Mouse (Mus musculus) neural tube, embryonic 15.5 days (tissue): ENCODE measurements at regions not wholly inside any gene's neighbourhood (a gene's known extent, or its start where the extent isn't known, plus 50 kb on each side); places are given as distances from the start of the nearest gene placed in this dataset.
"Not testable (repeated sequence)": the region's sequence is repeated elsewhere in the genome, so short reads cannot be mapped to it uniquely, and the experiment has no call there.

Experiments
- ATAC-seq: fragments of 200-750 bp; cut with Nextera tagmentation; 2 replicates; pipeline ENCODE4 v1.8.0; 2017; ENCODE audit warnings: mild to moderate bottlenecking, moderate TSS enrichment, moderate library complexity; ENCODE audit not compliant: low FRiP score
- H3K27ac ChIP-seq: fragments of 300-500 bp; sonication (generic); replicated peaks from 2 replicates; pipeline ENCODE4 v1.5.1; 2015; ENCODE audit warnings: mild to moderate bottlenecking, inconsistent platforms
- H3K27me3 ChIP-seq: fragments of 300-500 bp; sonication (generic); replicated peaks from 2 replicates; pipeline ENCODE4 v1.6.1; 2015; ENCODE audit warnings: inconsistent platforms
- H3K36me3 ChIP-seq: fragments of 300-500 bp; sonication (generic); 2 replicates; pipeline ENCODE4 v1.6.1; 2015; ENCODE audit warnings: inconsistent platforms
- H3K4me1 ChIP-seq: fragments of 300-500 bp; sonication (generic); 2 replicates; pipeline ENCODE4 v1.6.1; 2015; ENCODE audit warnings: inconsistent platforms
- H3K4me2 ChIP-seq: fragments of 300-500 bp; sonication (generic); 2 replicates; pipeline ENCODE4 v1.6.1; 2015; ENCODE audit warnings: inconsistent platforms, mild to moderate bottlenecking, moderate library complexity
- H3K4me3 ChIP-seq: fragments of 300-500 bp; sonication (generic); replicated peaks from 2 replicates; pipeline ENCODE4 v1.5.1; 2015; ENCODE audit warnings: mild to moderate bottlenecking, inconsistent platforms
- H3K9ac ChIP-seq: fragments of 300-500 bp; sonication (generic); replicated peaks from 2 replicates; pipeline ENCODE4 v1.6.1; 2015; ENCODE audit warnings: mild to moderate bottlenecking, inconsistent platforms
- H3K9me3 ChIP-seq: fragments of 300-500 bp; sonication (generic); replicated peaks from 2 replicates; pipeline ENCODE4 v1.6.1; 2016; ENCODE audit warnings: inconsistent platforms
- WGBS: fragments of 180-500 bp; shearing (Covaris S2); methylation state at CpG from one replicate; pipeline ENCODE4 v1.1.7; 2015; ENCODE audit warnings: mixed read lengths; 5-methylcytosine and 5-hydroxymethylcytosine counted together

DNA sequence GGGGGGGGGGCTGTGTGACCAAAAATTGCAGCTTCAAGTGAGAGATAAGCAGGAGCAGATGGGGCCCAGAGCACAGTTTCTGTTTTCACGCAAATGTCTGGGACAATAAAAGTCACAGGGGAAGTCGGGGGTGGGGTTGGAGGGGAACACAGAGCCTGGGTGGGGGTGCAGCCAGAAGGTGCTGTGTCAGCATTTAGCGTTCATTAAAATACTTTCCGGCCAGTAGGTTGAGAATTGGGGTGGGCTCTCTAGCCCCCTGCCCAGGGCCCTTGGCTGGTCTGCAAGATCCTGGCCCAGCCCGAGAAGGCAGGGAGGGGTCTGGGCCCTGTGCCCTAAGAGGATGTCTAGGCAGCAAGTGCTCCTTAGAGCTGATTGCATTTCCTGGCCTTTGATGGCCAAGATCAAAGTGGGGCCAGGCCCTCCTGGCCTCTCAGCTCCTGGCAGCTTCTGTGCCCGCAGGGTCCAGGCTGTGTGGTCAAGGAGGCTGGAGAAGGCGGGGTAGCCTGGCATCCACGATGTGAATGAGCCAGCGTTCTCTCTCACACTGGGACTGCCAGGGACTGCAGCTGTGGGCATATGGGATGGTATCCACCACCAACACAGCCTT lies 283.0 kb downstream of the Cyp26b1 start:
- WGBS = 43% methylated on average over 9 of the region's 9 CpGs
- no peak for ATAC-seq

DNA sequence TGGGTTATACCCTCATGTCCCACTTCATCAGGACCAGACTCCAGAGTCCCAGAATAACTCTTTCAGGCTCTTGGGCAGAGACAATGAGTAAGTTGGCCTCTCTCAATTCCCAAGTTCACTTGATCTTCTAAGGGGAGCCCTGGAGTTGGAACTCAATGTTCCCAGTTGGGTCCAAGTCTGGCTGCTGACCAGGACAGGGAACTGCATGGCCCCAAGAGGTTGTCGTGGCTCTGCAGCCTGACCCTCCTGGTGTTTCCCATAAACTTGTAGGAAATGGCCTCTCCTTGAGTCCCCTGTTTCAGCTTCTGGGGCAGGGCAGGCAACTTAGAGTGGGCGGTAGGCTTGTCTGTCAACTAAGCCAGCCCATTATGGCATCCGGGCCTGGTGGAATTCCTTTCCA lies 286.2 kb downstream of the Cyp26b1 start:
- no peak overlapping the region for H3K4me3 ChIP-seq
- ATAC-seq = no peak
- H3K4me1 ChIP-seq = peaks cover 15% of the 10 kb centered on the region
- no peaks in the 10 kb centered on the region for H3K36me3 ChIP-seq
- H3K9ac ChIP-seq = no peak overlapping the region
- H3K27ac ChIP-seq = no peak overlapping the region
- peaks cover 6% of the 10 kb centered on the region; the same call in 1 of the 2 replicates for H3K27me3 ChIP-seq
- no peak overlapping the region for H3K4me2 ChIP-seq
- H3K9me3 ChIP-seq = no peaks in the 10 kb centered on the region
- 96% methylated on average over 3 of the region's 3 CpGs for WGBS

More for the DNA sequence above, 283.0 kb downstream of the Cyp26b1 start:
- Histone ChIP-seq H3K27me3 (peaks cover 14% of the 10 kb centered on the region; the same call in 1 of the 2 replicates), H3K4me1 (peaks cover 15% of the 10 kb centered on the region), H3K9me3 (no peaks in the 10 kb centered on the region), H3K9ac (no peak overlapping the region), H3K4me3 (no peak overlapping the region), H3K36me3 (no peaks in the 10 kb centered on the region), H3K4me2 (no peak overlapping the region), H3K27ac (no peak overlapping the region)

DNA sequence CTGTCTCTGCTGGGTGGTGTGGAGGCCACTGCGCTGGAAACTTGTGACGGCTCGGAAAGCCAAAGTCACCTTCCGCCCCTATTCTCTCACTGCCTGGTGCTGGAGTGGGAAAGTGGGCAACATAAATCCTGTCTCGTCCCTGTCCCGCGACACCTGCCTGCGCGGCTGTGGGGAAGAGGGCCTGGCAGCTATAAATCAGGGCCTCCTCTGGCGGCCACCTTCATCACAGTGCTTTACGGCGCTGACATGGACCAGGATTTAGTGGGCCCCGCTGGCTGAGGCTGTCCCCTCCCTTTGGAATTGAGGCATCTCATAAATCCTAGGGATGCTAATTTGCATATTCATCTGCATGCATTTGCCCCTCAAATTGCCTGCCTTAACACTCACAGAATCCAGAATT lies 287.1 kb downstream of the Cyp26b1 start:
- H3K4me2 ChIP-seq = no peak overlapping the region
- peaks cover 2% of the 10 kb centered on the region; the same call in 1 of the 2 replicates for H3K27me3 ChIP-seq
- H3K36me3 ChIP-seq = no peaks in the 10 kb centered on the region
- H3K27ac ChIP-seq = no peak overlapping the region; the same call in 1 of the 2 replicates
- peak; percentile 91 for ATAC-seq
- H3K4me3 ChIP-seq = no peak overlapping the region
- H3K9ac ChIP-seq = no peak overlapping the region
- H3K9me3 ChIP-seq = no peaks in the 10 kb centered on the region
- 11% methylated on average over 13 of the region's 13 CpGs for WGBS
- H3K4me1 ChIP-seq = peaks cover 15% of the 10 kb centered on the region

DNA sequence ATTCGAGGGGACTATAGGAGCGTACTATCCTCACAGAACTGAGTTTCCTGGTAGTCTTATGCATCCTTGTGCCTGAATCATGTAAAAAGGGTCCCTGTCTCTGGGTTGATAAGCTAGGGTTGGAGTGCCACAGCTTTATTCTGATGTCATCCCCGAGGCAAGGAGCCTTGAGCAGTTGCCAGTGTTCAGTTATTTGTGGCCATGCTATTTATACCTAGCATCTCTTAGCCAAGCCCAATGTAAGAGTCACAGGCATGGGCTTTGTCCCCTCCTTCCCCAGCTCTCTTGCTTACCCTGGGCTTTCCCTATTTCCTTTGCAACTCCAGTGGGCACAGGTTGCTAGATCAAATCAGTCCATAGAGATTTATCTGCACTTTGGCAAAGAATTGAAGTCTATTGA lies 288.6 kb downstream of the Cyp26b1 start:
- Histone ChIP-seq H3K4me1 (peaks cover 12% of the 10 kb centered on the region), H3K27me3 (no peaks in the 10 kb centered on the region), H3K27ac (no peak overlapping the region), H3K4me2 (no peak overlapping the region), H3K9me3 (no peaks in the 10 kb centered on the region), H3K36me3 (no peaks in the 10 kb centered on the region), H3K9ac (no peak overlapping the region), H3K4me3 (no peak overlapping the region)
- 84% methylated on average over 3 of the region's 3 CpGs for WGBS
- ATAC-seq = no peak

DNA sequence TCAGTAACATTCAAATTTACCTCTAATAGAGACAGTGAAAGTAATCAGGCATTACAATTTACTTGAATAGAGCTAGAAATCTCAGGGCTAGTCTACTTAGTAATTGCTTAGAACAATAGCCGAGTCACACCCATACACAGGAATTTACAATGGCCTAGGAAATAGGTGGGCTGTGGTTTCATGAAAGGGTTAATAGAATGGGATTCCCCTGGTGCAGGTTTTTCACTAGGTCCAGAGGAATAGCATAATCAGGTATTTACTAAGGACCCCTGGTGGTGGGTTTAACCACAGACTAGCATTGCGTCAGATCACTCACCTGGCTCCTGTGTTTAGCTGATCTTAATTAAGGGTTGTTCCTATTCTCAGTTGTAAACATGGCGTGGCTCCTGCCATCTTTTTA lies 290.8 kb downstream of the Cyp26b1 start:
- not testable (repeated sequence) for H3K9ac ChIP-seq, H3K4me2 ChIP-seq, H3K27me3 ChIP-seq, ATAC-seq, H3K4me3 ChIP-seq, H3K27ac ChIP-seq, H3K9me3 ChIP-seq, H3K36me3 ChIP-seq
- WGBS = 81% methylated on average over 3 of the region's 3 CpGs
- H3K4me1 ChIP-seq = peaks cover 12% of the 10 kb centered on the region

DNA sequence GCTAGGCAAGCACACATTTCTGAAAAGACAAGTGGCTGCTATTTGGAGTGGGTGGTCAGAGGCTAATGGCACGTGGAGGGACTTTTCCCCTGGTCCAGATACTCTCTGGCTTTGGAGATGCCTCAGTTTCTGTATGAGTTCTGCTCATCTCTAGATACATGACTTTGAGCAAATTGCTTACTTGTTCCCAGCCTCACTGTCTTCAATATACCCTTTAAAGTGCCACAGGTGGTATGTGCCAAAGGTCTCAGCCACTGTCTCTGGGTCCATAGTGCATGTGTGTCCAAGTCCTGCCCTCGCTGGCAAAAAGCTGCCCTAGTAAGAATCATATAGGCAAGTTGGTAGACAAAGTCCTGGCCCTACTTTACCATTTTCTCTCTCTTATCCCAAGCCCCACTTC lies 291.5 kb downstream of the Dysf start:
- no peak overlapping the region for H3K4me2 ChIP-seq
- H3K4me3 ChIP-seq = no peak overlapping the region
- H3K9ac ChIP-seq = no peak overlapping the region
- no peaks in the 10 kb centered on the region for H3K36me3 ChIP-seq
- no peaks in the 10 kb centered on the region for H3K4me1 ChIP-seq
- ATAC-seq = no peak
- no peaks in the 10 kb centered on the region for H3K27me3 ChIP-seq
- no peak overlapping the region for H3K27ac ChIP-seq
- 81% methylated on average over 2 of the region's 2 CpGs for WGBS
- H3K9me3 ChIP-seq = no peaks in the 10 kb centered on the region

DNA sequence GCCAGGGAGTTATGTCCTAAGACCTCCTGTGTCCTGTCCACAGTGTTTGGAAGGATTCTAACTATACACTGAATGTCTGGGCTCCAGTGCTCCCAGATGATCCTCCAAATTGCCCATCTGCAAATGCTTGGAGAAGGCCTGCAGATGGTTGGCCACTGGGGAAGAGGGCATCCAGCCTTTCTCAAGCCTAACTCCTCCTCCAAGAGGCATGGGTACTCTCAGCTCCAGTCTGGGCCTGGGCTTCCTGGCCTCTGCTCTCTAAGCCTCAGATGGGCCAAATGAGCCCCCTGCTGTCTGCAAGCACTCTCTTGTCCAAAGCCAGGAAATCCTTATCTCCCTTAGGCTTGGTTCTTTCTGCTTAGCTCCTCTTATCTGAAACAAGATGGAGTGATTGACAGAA lies 290.8 kb downstream of the Dysf start:
- no peak overlapping the region for H3K9ac ChIP-seq
- H3K27me3 ChIP-seq = no peaks in the 10 kb centered on the region
- no peaks in the 10 kb centered on the region for H3K36me3 ChIP-seq
- H3K4me1 ChIP-seq = no peaks in the 10 kb centered on the region
- no peak overlapping the region for H3K4me2 ChIP-seq
- H3K4me3 ChIP-seq = no peak overlapping the region
- no peaks in the 10 kb centered on the region for H3K9me3 ChIP-seq
- no peak for ATAC-seq
- H3K27ac ChIP-seq = no peak overlapping the region

DNA sequence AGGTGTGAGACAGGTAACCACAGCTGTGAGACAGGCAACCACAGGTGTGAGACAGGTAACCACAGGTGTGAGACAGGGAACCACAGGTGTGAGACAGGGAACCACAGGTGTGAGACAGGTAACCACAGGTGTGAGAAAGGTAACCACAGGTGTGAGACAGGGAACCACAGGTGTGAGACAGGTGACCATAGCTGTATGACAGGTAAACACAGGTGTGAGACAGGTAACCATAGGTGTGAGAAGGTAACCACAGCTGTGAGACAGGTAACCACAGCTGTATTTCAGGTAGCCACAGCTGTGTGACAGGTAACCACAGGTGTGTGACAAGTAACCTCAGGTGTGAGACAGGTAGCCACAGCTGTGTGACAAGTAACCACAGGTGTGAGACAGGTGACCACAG lies 265.5 kb downstream of the Dysf start:
- peaks cover 28% of the 10 kb centered on the region for H3K4me1 ChIP-seq
- not testable (repeated sequence) for H3K4me3 ChIP-seq, H3K4me2 ChIP-seq, H3K27me3 ChIP-seq, H3K9me3 ChIP-seq, H3K27ac ChIP-seq, ATAC-seq, H3K36me3 ChIP-seq, H3K9ac ChIP-seq

DNA sequence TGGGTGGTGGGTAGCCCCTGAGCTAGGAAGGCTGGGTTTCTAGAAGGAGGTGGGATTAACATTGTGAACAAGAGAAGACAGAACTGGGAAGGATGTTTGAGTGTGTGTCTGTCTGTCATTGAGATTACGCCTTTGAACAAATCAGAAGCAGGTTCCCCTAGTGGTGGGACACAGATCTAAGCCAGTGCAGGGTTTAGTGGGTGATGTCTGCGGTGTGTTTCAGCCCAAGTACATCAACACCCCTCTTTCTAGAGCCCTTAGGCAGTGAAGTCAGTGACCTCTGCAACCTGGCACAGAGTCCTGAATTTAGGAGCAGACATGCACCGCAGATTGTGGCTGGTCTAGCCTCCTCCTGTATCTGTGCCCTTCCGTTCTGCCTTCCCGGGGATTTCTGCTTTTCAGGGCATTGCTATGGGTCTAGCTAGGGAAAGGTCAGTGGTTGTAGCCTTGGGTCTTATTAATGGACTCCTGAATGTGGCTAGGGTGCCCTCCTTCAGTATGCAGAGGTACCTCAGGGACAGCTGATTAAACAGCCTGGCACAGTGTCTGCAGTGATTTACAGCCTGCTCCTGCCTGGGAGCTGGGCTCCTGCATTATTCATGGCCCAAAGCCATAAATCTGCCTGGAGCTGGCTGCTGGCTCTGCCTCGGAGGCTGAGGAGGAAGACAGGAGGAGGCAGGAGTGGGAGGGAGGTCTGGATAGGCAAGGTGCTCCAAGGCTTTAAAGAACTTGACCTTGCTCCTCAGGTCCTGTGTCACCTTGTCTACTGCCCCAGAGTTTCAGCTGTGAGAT lies 264.3 kb downstream of the Dysf start:
- peak; percentile 92 for ATAC-seq
- H3K27ac ChIP-seq = peak overlapping the region; percentile 56; the same call in 1 of the 2 replicates

DNA sequence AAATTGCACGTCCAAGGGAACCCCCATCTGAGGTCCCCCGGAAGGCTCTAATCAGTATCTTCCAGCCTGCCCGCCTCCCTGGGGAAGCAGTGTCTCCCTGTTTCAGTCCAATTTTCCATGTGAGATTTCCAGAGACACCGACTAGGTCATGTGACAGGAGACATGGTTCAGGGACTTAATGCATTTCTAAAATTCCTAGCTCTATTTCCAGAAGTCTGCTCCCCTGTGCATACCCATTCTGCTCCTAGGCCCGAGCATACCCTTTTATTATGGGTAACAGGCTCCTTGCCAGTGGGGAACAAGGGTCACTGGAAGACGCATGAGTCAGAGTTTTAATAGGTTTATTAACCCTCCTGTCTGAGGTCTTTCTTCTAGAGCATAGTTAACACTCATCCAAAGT lies 263.6 kb downstream of the Dysf start:
- peaks cover 30% of the 10 kb centered on the region for H3K4me1 ChIP-seq
- WGBS = 61% methylated on average over 6 of the region's 6 CpGs
- no peaks in the 10 kb centered on the region for H3K9me3 ChIP-seq
- H3K27me3 ChIP-seq = 0 out of 2 replicates have a peak, but pooled peaks cover 4% of the 10 kb centered on the region
- ATAC-seq = no peak
- H3K36me3 ChIP-seq = no peaks in the 10 kb centered on the region
- no peak overlapping the region for H3K4me3 ChIP-seq
- H3K4me2 ChIP-seq = no peak overlapping the region
- no peak overlapping the region for H3K27ac ChIP-seq
- H3K9ac ChIP-seq = no peak overlapping the region

More for the DNA sequence above, 264.3 kb downstream of the Dysf start:
- Histone ChIP-seq H3K4me2 (no peak overlapping the region), H3K27me3 (0 out of 2 replicates have a peak, but pooled peaks cover 4% of the 10 kb centered on the region), H3K4me1 (peaks cover 28% of the 10 kb centered on the region), H3K36me3 (no peaks in the 10 kb centered on the region), H3K9ac (no peak overlapping the region), H3K4me3 (no peak overlapping the region), H3K9me3 (no peaks in the 10 kb centered on the region)
- 22% methylated on average over 6 of the region's 6 CpGs for WGBS

DNA sequence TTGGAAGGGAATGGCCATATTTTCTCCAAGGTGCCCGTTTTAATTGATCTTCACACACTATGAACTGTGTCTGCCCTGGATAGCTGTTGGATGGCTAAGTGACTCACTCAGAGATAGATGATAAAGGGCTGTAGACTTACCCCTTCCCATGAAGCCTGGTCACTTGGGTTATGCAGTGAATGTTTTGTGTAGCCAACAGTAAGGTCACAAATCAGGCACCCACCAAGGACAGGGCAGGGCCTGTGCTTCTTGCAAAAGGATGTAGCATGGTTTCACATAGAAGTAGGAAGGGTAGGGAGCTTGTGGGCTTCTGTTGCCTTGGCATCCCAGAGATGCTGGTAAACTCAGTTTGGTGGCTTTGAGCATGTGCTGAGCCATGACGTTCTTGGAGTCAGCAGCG lies 263.1 kb downstream of the Dysf start:
- no peak for ATAC-seq
- WGBS = 88% methylated on average over 3 of the region's 3 CpGs
- H3K9ac ChIP-seq = no peak overlapping the region
- H3K4me3 ChIP-seq = no peak overlapping the region
- H3K27me3 ChIP-seq = 0 out of 2 replicates have a peak, but pooled peaks cover 4% of the 10 kb centered on the region
- H3K4me2 ChIP-seq = no peak overlapping the region
- no peaks in the 10 kb centered on the region for H3K9me3 ChIP-seq
- H3K27ac ChIP-seq = no peak overlapping the region
- no peaks in the 10 kb centered on the region for H3K36me3 ChIP-seq
- H3K4me1 ChIP-seq = peaks cover 35% of the 10 kb centered on the region

DNA sequence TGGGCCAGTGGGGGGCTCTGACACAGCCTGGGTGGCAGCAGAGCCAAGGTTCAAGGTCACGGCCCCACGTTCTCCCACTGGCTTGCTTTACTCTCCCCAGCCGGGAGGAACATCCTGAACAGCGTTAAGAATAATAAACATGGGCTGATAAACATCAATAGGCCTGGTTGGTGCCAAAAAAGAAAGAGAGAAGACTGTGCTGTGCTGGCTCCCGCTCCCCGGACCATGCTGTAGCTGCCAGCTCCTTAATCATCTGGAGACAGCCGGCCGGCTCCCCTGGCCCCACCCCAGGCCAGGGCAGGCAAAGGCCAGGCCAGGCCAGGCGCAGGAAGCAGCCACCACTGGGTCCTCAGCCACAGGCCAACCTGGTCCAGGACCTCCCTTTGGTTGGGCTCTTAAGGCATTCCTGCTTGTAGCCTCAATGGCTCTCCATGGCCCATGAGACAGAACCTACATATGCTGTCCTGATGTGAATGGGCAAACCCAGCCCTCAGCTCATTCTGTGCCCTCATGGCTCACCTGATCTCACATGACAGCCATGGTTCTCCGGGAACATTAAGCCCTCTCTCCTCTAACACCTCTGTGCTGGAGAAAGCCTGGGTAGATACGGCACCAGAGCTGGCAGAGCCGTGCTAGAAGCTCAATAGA lies 262.3 kb downstream of the Dysf start:
- 42% methylated on average over 12 of the region's 12 CpGs for WGBS
- H3K9me3 ChIP-seq = no peaks in the 10 kb centered on the region
- no peak overlapping the region for H3K9ac ChIP-seq
- no peak overlapping the region for H3K27ac ChIP-seq
- H3K4me3 ChIP-seq = no peak overlapping the region
- H3K36me3 ChIP-seq = no peaks in the 10 kb centered on the region
- no peak for ATAC-seq
- H3K4me1 ChIP-seq = peaks cover 36% of the 10 kb centered on the region
- 0 out of 2 replicates have a peak, but pooled peaks cover 4% of the 10 kb centered on the region for H3K27me3 ChIP-seq
- H3K4me2 ChIP-seq = no peak overlapping the region
